Mouse (Mus musculus): ENCODE data around the gene Car11. TPM values are rescaled to one million over a fixed set of nuclear protein-coding genes. Genes with fewer than 3 reads are reported as not detected.

The Car11 gene
- polyA plus RNA-seq, 1 experiment from 2014 or later: 11.5 TPM

- Histone ChIP-seq H3K4me3 (ENCODE audit: low read depth, low read length) (peak overlapping the region; percentile 39), H3K36me3 (ENCODE audit: control insufficient read depth, insufficient read depth, low read length) (no peaks in the 10 kb centered on the region), H3K27ac (ENCODE audit: low read depth, low read length) (no peak overlapping the region), H3K9ac (ENCODE audit: low read length) (peak overlapping the region; percentile 66), H3K9me3 (ENCODE audit: control insufficient read depth, low read length) (no peaks in the 10 kb centered on the region), H3K27me3 (ENCODE audit: control insufficient read depth, insufficient read depth, low read length) (peaks cover 17% of the 10 kb centered on the region), H3K4me2 (ENCODE audit: low read depth) (peak overlapping the region; percentile 79), H3K4me1 (ENCODE audit: control insufficient read depth, insufficient read depth, low read length) (peaks cover 17% of the 10 kb centered on the region)
- ATAC-seq (ENCODE audit: insufficient read depth, low FRiP score, low TSS enrichment) (0 out of 2 replicates have a peak, but pooled peaks have one; percentile 3), DNase-seq (ENCODE audit: low spot score) (peak; percentile 81)
- 1% methylated on average over 20 of the region's 20 CpGs for WGBS
These were observed 815 bp downstream of the Car11 start for GRCm38 (mm10) chr7:45700301-45701015.

GRCm38 (mm10) chr7:45701072-45701471 is 1.4 kb downstream of the Car11 start:
- Histone ChIP-seq H3K4me1 (ENCODE audit: control insufficient read depth, insufficient read depth, low read length) (peaks cover 23% of the 10 kb centered on the region), H3K4me3 (ENCODE audit: low read depth, low read length) (peak overlapping the region; percentile 39), H3K27me3 (ENCODE audit: control insufficient read depth, insufficient read depth, low read length) (peaks cover 17% of the 10 kb centered on the region), H3K27ac (ENCODE audit: low read depth, low read length) (peak overlapping the region; percentile 56; the same call in 1 of the 2 replicates), H3K36me3 (ENCODE audit: control insufficient read depth, insufficient read depth, low read length) (no peaks in the 10 kb centered on the region), H3K9me3 (ENCODE audit: control insufficient read depth, low read length) (no peaks in the 10 kb centered on the region), H3K4me2 (ENCODE audit: low read depth) (peak overlapping the region; percentile 79), H3K9ac (ENCODE audit: low read length) (peak overlapping the region; percentile 41)
- DNase-seq (ENCODE audit: low spot score) (no peak), ATAC-seq (ENCODE audit: insufficient read depth, low FRiP score, low TSS enrichment) (no peak)
- WGBS: 28% methylated on average over 11 of the region's 11 CpGs

GRCm38 (mm10) chr7:45701607-45702006 is 2.0 kb downstream of the Car11 start:
- Histone ChIP-seq H3K4me2 (ENCODE audit: low read depth) (no peak overlapping the region; the same call in 1 of the 2 replicates), H3K27ac (ENCODE audit: low read depth, low read length) (no peak overlapping the region), H3K36me3 (ENCODE audit: control insufficient read depth, insufficient read depth, low read length) (no peaks in the 10 kb centered on the region), H3K4me1 (ENCODE audit: control insufficient read depth, insufficient read depth, low read length) (peaks cover 28% of the 10 kb centered on the region), H3K9ac (ENCODE audit: low read length) (no peak overlapping the region), H3K27me3 (ENCODE audit: control insufficient read depth, insufficient read depth, low read length) (peaks cover 17% of the 10 kb centered on the region), H3K9me3 (ENCODE audit: control insufficient read depth, low read length) (no peaks in the 10 kb centered on the region), H3K4me3 (ENCODE audit: low read depth, low read length) (no peak overlapping the region)
- no peak for ATAC-seq (ENCODE audit: insufficient read depth, low FRiP score, low TSS enrichment)
- WGBS: 87% methylated on average over 11 of the region's 11 CpGs
- no peak for DNase-seq (ENCODE audit: low spot score)

GRCm38 (mm10) chr7:45702316-45702715 is 2.7 kb downstream of the Car11 start:
- Histone ChIP-seq H3K4me3 (ENCODE audit: low read depth, low read length) (no peak overlapping the region), H3K27me3 (ENCODE audit: control insufficient read depth, insufficient read depth, low read length) (peaks cover 17% of the 10 kb centered on the region), H3K27ac (ENCODE audit: low read depth, low read length) (no peak overlapping the region), H3K4me1 (ENCODE audit: control insufficient read depth, insufficient read depth, low read length) (peaks cover 33% of the 10 kb centered on the region), H3K9ac (ENCODE audit: low read length) (no peak overlapping the region), H3K4me2 (ENCODE audit: low read depth) (no peak overlapping the region), H3K36me3 (ENCODE audit: control insufficient read depth, insufficient read depth, low read length) (no peaks in the 10 kb centered on the region), H3K9me3 (ENCODE audit: control insufficient read depth, low read length) (no peaks in the 10 kb centered on the region)
- no peak for DNase-seq (ENCODE audit: low spot score)
- no peak for ATAC-seq (ENCODE audit: insufficient read depth, low FRiP score, low TSS enrichment)
- WGBS: 90% methylated on average over 11 of the region's 11 CpGs

- Histone ChIP-seq H3K4me2 (ENCODE audit: low read depth) (peak overlapping the region; percentile 98; the same call in 1 of the 2 replicates), H3K27me3 (ENCODE audit: control insufficient read depth, insufficient read depth, low read length) (peaks cover 17% of the 10 kb centered on the region), H3K27ac (ENCODE audit: low read depth, low read length) (no peak overlapping the region), H3K9me3 (ENCODE audit: control insufficient read depth, low read length) (no peaks in the 10 kb centered on the region), H3K4me3 (ENCODE audit: low read depth, low read length) (no peak overlapping the region), H3K9ac (ENCODE audit: low read length) (no peak overlapping the region; the same call in 1 of the 2 replicates), H3K36me3 (ENCODE audit: control insufficient read depth, insufficient read depth, low read length) (no peaks in the 10 kb centered on the region), H3K4me1 (ENCODE audit: control insufficient read depth, insufficient read depth, low read length) (peaks cover 40% of the 10 kb centered on the region)
- no peak for ATAC-seq (ENCODE audit: insufficient read depth, low FRiP score, low TSS enrichment)
- 87% methylated on average over 17 of the region's 17 CpGs for WGBS
- no peak for DNase-seq (ENCODE audit: low spot score)
These were observed 3.3 kb downstream of the Car11 start for GRCm38 (mm10) chr7:45702809-45703520.

- 44% methylated on average over 12 of the region's 12 CpGs for WGBS
- H3K4me3 ChIP-seq (ENCODE audit: low read depth, low read length): peak overlapping the region; percentile 28
- peaks cover 46% of the 10 kb centered on the region for H3K4me1 ChIP-seq (ENCODE audit: control insufficient read depth, insufficient read depth, low read length)
- H3K4me2 ChIP-seq (ENCODE audit: low read depth): peak overlapping the region; percentile 98
- H3K9me3 ChIP-seq (ENCODE audit: control insufficient read depth, low read length): no peaks in the 10 kb centered on the region
- H3K9ac ChIP-seq (ENCODE audit: low read length): peak overlapping the region; percentile 46
- peaks cover 15% of the 10 kb centered on the region for H3K27me3 ChIP-seq (ENCODE audit: control insufficient read depth, insufficient read depth, low read length)
- ATAC-seq (ENCODE audit: insufficient read depth, low FRiP score, low TSS enrichment): no peak
- no peak for DNase-seq (ENCODE audit: low spot score)
- H3K27ac ChIP-seq (ENCODE audit: low read depth, low read length): peak overlapping the region; percentile 70
- H3K36me3 ChIP-seq (ENCODE audit: control insufficient read depth, insufficient read depth, low read length): no peaks in the 10 kb centered on the region
These were observed 3.9 kb downstream of the Car11 start for GRCm38 (mm10) chr7:45703521-45704033.

- 2% methylated on average over 13 of the region's 13 CpGs for WGBS
- Histone ChIP-seq H3K4me3 (ENCODE audit: low read depth, low read length) (peak overlapping the region; percentile 28), H3K36me3 (ENCODE audit: control insufficient read depth, insufficient read depth, low read length) (no peaks in the 10 kb centered on the region), H3K4me2 (ENCODE audit: low read depth) (peak overlapping the region; percentile 98), H3K4me1 (ENCODE audit: control insufficient read depth, insufficient read depth, low read length) (peaks cover 51% of the 10 kb centered on the region), H3K27ac (ENCODE audit: low read depth, low read length) (peak overlapping the region; percentile 70), H3K27me3 (ENCODE audit: control insufficient read depth, insufficient read depth, low read length) (peaks cover 13% of the 10 kb centered on the region), H3K9ac (ENCODE audit: low read length) (peak overlapping the region; percentile 46), H3K9me3 (ENCODE audit: control insufficient read depth, low read length) (no peaks in the 10 kb centered on the region)
- ATAC-seq (ENCODE audit: insufficient read depth, low FRiP score, low TSS enrichment) (peak; percentile 42), DNase-seq (ENCODE audit: low spot score) (peak; percentile 79)
These were observed 4.5 kb downstream of the Car11 start for GRCm38 (mm10) chr7:45704046-45704559.

- Histone ChIP-seq H3K27ac (ENCODE audit: low read depth, low read length) (peak within 1 kb of the TSS; percentile 70), H3K9me3 (ENCODE audit: control insufficient read depth, low read length) (no peaks in the 10 kb centered on the region), H3K9ac (ENCODE audit: low read length) (peak within 1 kb of the TSS; percentile 46), H3K27me3 (ENCODE audit: control insufficient read depth, insufficient read depth, low read length) (peaks cover 6% of the 10 kb centered on the region), H3K4me1 (ENCODE audit: control insufficient read depth, insufficient read depth, low read length) (peaks cover 58% of the 10 kb centered on the region), H3K4me2 (ENCODE audit: low read depth) (peak within 1 kb of the TSS; percentile 98), H3K4me3 (ENCODE audit: low read depth, low read length) (peak within 1 kb of the TSS; percentile 52), H3K36me3 (ENCODE audit: control insufficient read depth, insufficient read depth, low read length) (no peaks in the 10 kb centered on the region)
- DNase-seq (ENCODE audit: low spot score): peak; percentile 99
- ATAC-seq (ENCODE audit: insufficient read depth, low FRiP score, low TSS enrichment): peak; percentile 83
- under 1% methylated on average over 36 of the region's 36 CpGs for WGBS
These were observed 5.2 kb downstream of the Car11 start, which contains the start of gene Dbp for GRCm38 (mm10) chr7:45704730-45705442. Dbp (plus strand) TSS chr7:45705088.
